In genomic region chr11:43585211-43586005, GRCm38 (mm10) we compare ENCODE assay signal across 22 mouse cellular contexts. TPM values are rescaled to one million over a fixed set of nuclear protein-coding genes. Genes with fewer than 3 reads are reported as not detected.
DNase-seq lines count a peak whose midpoint lies in the region; ATAC-seq lines count a peak whose summit lies in the region.
"Had no signal": no experiment of that assay in that cellular context is flagged by ENCODE, and none has a peak within 500 bp of the region (broad histone marks: within the 10 kb centered on the region; RNA-seq: fewer than 3 reads in every experiment).

No protein-coding gene starts in this region.

- ATAC-seq in cerebellum, adult (ENCODE audit: insufficient number of reproducible peaks, low FRiP score, low TSS enrichment), result 0 out of 2 replicates have a peak, but pooled peaks have one; percentile 24
- ATAC-seq in midbrain, embryonic 13.5 days, result no peak
- no peak for ATAC-seq in midbrain, embryonic 15.5 days (replicated peaks)
- ATAC-seq: forebrain, postnatal 0 days had no signal

- H3K9ac ChIP-seq in midbrain, embryonic 13.5 days (replicated peaks), result no peak overlapping the region
- H3K9ac ChIP-seq in midbrain, embryonic 15.5 days, result no peak overlapping the region
- H3K9ac ChIP-seq: embryonic facial prominence, embryonic 15.5 days; forebrain, postnatal 0 days; limb, embryonic 15.5 days; liver, embryonic 15.5 days had no signal

- peak overlapping the region; percentile 12; the same call in 1 of the 2 replicates for H3K27ac ChIP-seq in midbrain, embryonic 13.5 days
- H3K27ac ChIP-seq in midbrain, embryonic 15.5 days, result no peak overlapping the region
- H3K27ac ChIP-seq: embryonic facial prominence, embryonic 15.5 days; gastrocnemius, adult 2 months; limb, embryonic 15.5 days; liver, embryonic 15.5 days had no signal

- peaks cover 41% of the 10 kb centered on the region for H3K36me3 ChIP-seq in midbrain, embryonic 13.5 days
- peaks cover 4% of the 10 kb centered on the region for H3K36me3 ChIP-seq in midbrain, embryonic 15.5 days (replicated peaks)
- H3K36me3 ChIP-seq: liver, embryonic 15.5 days had no signal

- WGBS in midbrain, embryonic 13.5 days, result 90% methylated on average over 22 of the region's 22 CpGs
- 86% methylated on average over 22 of the region's 22 CpGs for WGBS in midbrain, embryonic 15.5 days

- no peak for DNase-seq in cerebellum, postnatal 10 days
- DNase-seq in layer of hippocampus, adult 11-12 months (ENCODE audit: low spot score), result peak; percentile 34
- DNase-seq in layer of hippocampus, postnatal 14 days (ENCODE audit: low spot score in 2 of 2), result no peak
- DNase-seq in embryo, embryonic 11 days, result no peak
- DNase-seq in thymus, postnatal 0 days (ENCODE audit: low spot score), result no peak

- peaks cover 4% of the 10 kb centered on the region; the same call in 1 of the 2 replicates for H3K4me1 ChIP-seq in midbrain, embryonic 13.5 days (replicated peaks)
- H3K4me1 ChIP-seq in midbrain, embryonic 15.5 days, result no peaks in the 10 kb centered on the region
- H3K4me1 ChIP-seq: embryonic facial prominence, embryonic 15.5 days; limb, embryonic 15.5 days; liver, embryonic 15.5 days had no signal

- no peak overlapping the region for H3K4me3 ChIP-seq in midbrain, embryonic 13.5 days (replicated peaks)
- H3K4me3 ChIP-seq in midbrain, embryonic 15.5 days, result no peak overlapping the region
- H3K4me3 ChIP-seq: embryonic facial prominence, embryonic 15.5 days; gastrocnemius, adult 2 months; limb, embryonic 15.5 days; liver, embryonic 15.5 days had no signal

- H3K9me3 ChIP-seq in midbrain, embryonic 13.5 days, result no peaks in the 10 kb centered on the region
- no peaks in the 10 kb centered on the region for H3K9me3 ChIP-seq in midbrain, embryonic 15.5 days
- H3K9me3 ChIP-seq: embryonic facial prominence, embryonic 15.5 days; limb, embryonic 15.5 days; liver, embryonic 15.5 days had no signal

- H3K27me3 ChIP-seq in midbrain, embryonic 13.5 days, result no peaks in the 10 kb centered on the region
- no peaks in the 10 kb centered on the region for H3K27me3 ChIP-seq in midbrain, embryonic 15.5 days (replicated peaks)
- H3K27me3 ChIP-seq: embryonic facial prominence, embryonic 15.5 days; limb, embryonic 15.5 days; liver, embryonic 15.5 days had no signal

- no peak overlapping the region for H3K4me2 ChIP-seq in midbrain, embryonic 13.5 days (replicated peaks)
- no peak overlapping the region for H3K4me2 ChIP-seq in midbrain, embryonic 15.5 days
- H3K4me2 ChIP-seq: embryonic facial prominence, embryonic 15.5 days; limb, embryonic 15.5 days; liver, embryonic 15.5 days had no signal

RNA-seq across cellular contexts. Expression of gene 4933415A04Rik, which starts 1.4 kb away (rescaled TPM):
- 1 to 10 TPM; 2.1 to 2.5 TPM for total RNA-seq in layer of hippocampus, postnatal 14 days (2021)
- polyA plus RNA-seq in midbrain, embryonic 13.5 days (2015; fragmentation: Nextera tagmentation; extraction: Ambion mirVana), result 6.6 and 7.2 TPM in 2 replicates
- 4.1 and 4.2 TPM in 2 replicates for polyA plus RNA-seq in midbrain, embryonic 15.5 days (2015; fragmentation: Nextera tagmentation; extraction: Ambion mirVana)
- polyA plus RNA-seq in thymus, postnatal 0 days (2015; fragmentation: Nextera tagmentation; extraction: Ambion mirVana), result 2.6 and 4.4 TPM in 2 replicates
- total RNA-seq: gastrocnemius, adult 2 months; monocyte, adult 5-6 weeks had no signal

RNA-seq across cellular contexts. Expression of gene Fabp6, which starts 15.9 kb away (rescaled TPM):
- not detected for total RNA-seq in layer of hippocampus, postnatal 14 days (2021)
- polyA plus RNA-seq in midbrain, embryonic 13.5 days (2015; fragmentation: Nextera tagmentation; extraction: Ambion mirVana), result not detected in 2 replicates
- not detected in 2 replicates for polyA plus RNA-seq in midbrain, embryonic 15.5 days (2015; fragmentation: Nextera tagmentation; extraction: Ambion mirVana)
- polyA plus RNA-seq in thymus, postnatal 0 days (2015; fragmentation: Nextera tagmentation; extraction: Ambion mirVana), result 8.4 and 11.8 TPM in 2 replicates
- total RNA-seq: adrenal gland, adult 18-20 months; adrenal gland, postnatal 4 days; forebrain, postnatal 0 days; gastrocnemius, adult 2 months; heart, postnatal 36 days; left cerebral cortex, adult 18-20 months; left cerebral cortex, postnatal 36 days; monocyte, adult 5-6 weeks had no signal
- polyA plus RNA-seq: forebrain, postnatal 0 days; heart, embryonic 14.5 days; liver, embryonic 15.5 days; lung, embryonic 16.5 days; neural tube, embryonic 11.5 days had no signal

RNA-seq across cellular contexts. Expression of gene Ccnjl, which starts 56.8 kb away (rescaled TPM):
- 1 to 10 TPM; 7.8 to 9.9 TPM for total RNA-seq in layer of hippocampus, postnatal 14 days (2021)
- 20.9 and 24.2 TPM in 2 replicates for polyA plus RNA-seq in midbrain, embryonic 13.5 days (2015; fragmentation: Nextera tagmentation; extraction: Ambion mirVana)
- 13.7 and 15.3 TPM in 2 replicates for polyA plus RNA-seq in midbrain, embryonic 15.5 days (2015; fragmentation: Nextera tagmentation; extraction: Ambion mirVana)
- polyA plus RNA-seq in thymus, postnatal 0 days (2015; fragmentation: Nextera tagmentation; extraction: Ambion mirVana), result 6.4 and 8.5 TPM in 2 replicates
- total RNA-seq: monocyte, adult 5-6 weeks had no signal
